Mouse (Mus musculus): ENCODE measurements at regions not wholly inside any gene's neighbourhood (a gene's known extent, or its start where the extent isn't known, plus 50 kb on each side); places are given as distances from the start of the nearest gene placed in this dataset.

GRCm38 (mm10) chr5:4344458-4344857, 152.3 kb downstream of the Mterf1b start:
- TF ChIP-seq MYC (IDR thresholded peaks at IDR 0.05; ENCODE audit: low read depth, low read length) (no peak), EP300 (IDR thresholded peaks at IDR 0.05; ENCODE audit: low read length) (no peak)

Data from CH12.LX (cell line).